Mouse (Mus musculus) heart, embryonic 11.5 days (tissue): Measurements from ENCODE around the gene Apc2. TPM values are rescaled to one million over a fixed set of nuclear protein-coding genes. Genes with fewer than 3 reads are reported as not detected.

ENCODE experiments used
- ATAC-seq: fragments of 200-750 bp; cut with Nextera tagmentation; replicated peaks from 2 replicates; pipeline ENCODE4 v1.8.0; 2017; ENCODE audit warnings: moderate library complexity; ENCODE audit not compliant: insufficient number of reproducible peaks, low FRiP score, low TSS enrichment
- H3K27ac ChIP-seq: fragments of 300-500 bp; sonication (generic); 2 replicates; pipeline ENCODE4 v1.5.1; 2014; ENCODE audit warnings: mild to moderate bottlenecking, low read depth, low read length
- H3K27me3 ChIP-seq: fragments of 300-500 bp; sonication (generic); 2 replicates; pipeline ENCODE4 v1.6.1; 2014; ENCODE audit warnings: mild to moderate bottlenecking, low read length, mixed read lengths; ENCODE audit not compliant: control insufficient read depth, insufficient read depth
- H3K36me3 ChIP-seq: fragments of 300-500 bp; sonication (generic); 2 replicates; pipeline ENCODE4 v1.6.1; 2014; ENCODE audit warnings: mild to moderate bottlenecking, low read length, moderate library complexity, mixed read lengths; ENCODE audit not compliant: control insufficient read depth, insufficient read depth
- H3K4me1 ChIP-seq: fragments of 300-500 bp; sonication (generic); 2 replicates; pipeline ENCODE4 v1.6.1; 2014; ENCODE audit warnings: low read length; ENCODE audit not compliant: control insufficient read depth, insufficient read depth
- H3K4me2 ChIP-seq: fragments of 300-500 bp; sonication (generic); 2 replicates; pipeline ENCODE4 v1.6.1; 2014; ENCODE audit warnings: mild to moderate bottlenecking, moderate library complexity
- H3K4me3 ChIP-seq: fragments of 300-500 bp; sonication (generic); 2 replicates; pipeline ENCODE4 v1.5.1; 2014; ENCODE audit warnings: low read depth, low read length
- H3K9ac ChIP-seq: fragments of 300-500 bp; sonication (generic); 2 replicates; pipeline ENCODE4 v1.6.1; 2014; ENCODE audit warnings: mild to moderate bottlenecking, low read depth, low read length, moderate library complexity
- H3K9me3 ChIP-seq: fragments of 300-500 bp; sonication (generic); replicated peaks from 2 replicates; pipeline ENCODE4 v1.6.1; 2016; ENCODE audit warnings: low read length; ENCODE audit not compliant: control insufficient read depth
- WGBS: fragments of 180-500 bp; shearing (Covaris S2); extraction: QIAGEN DNeasy Blood & Tissue Kit; methylation state at CpG from one replicate; pipeline ENCODE4 v1.1.7; 2014; ENCODE audit not compliant: insufficient replicate concordance; 5-methylcytosine and 5-hydroxymethylcytosine counted together
- polyA plus RNA-seq: library from polyadenylated mRNA; unstranded; fragments of >200 nt; fragmentation: Nextera tagmentation; extraction: Ambion mirVana; gene quantifications from 2 replicates; pipeline ENCODE4 v1.2.1, GENCODE M21; 2014

The Apc2 gene
- polyA plus RNA-seq, 1 experiment from 2014 or later, result 0.69 TPM

DNA sequence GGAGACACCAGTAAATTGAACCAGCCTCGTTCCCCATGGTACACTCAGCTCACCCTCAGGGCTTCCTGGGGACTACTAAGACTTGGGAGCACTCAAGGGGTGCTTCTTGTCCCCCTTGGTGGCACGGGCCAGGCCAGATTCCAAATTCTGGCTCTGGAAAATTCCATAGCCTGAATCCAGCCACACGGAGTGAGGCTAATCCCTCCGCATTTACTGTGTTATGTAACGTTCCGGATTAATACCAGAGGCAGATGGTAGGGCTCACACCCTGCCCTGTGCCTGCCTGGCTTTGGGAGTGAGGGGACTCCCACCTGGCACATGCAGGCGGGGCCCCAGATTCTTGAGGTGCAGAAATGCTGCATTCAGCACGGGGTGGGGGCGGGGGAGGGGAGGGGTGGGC, 59.7 kb downstream of the Apc2 start:
- H3K4me3 ChIP-seq, result no peak overlapping the region
- H3K27ac ChIP-seq, result no peak overlapping the region
- H3K27me3 ChIP-seq, result peaks cover 93% of the 10 kb centered on the region
- 11% methylated on average over 9 of the region's 9 CpGs for WGBS
- H3K4me2 ChIP-seq, result no peak overlapping the region
- no peaks in the 10 kb centered on the region for H3K9me3 ChIP-seq
- H3K4me1 ChIP-seq, result peaks cover 9% of the 10 kb centered on the region
- no peaks in the 10 kb centered on the region for H3K36me3 ChIP-seq
- ATAC-seq, result no peak
- no peak overlapping the region for H3K9ac ChIP-seq

GRCm38 (mm10) chr10:80356001-80356682, 60.4 kb downstream of the Apc2 start, which contains the start of gene Plk5:
Gene Plk5 (plus strand): TSS chr10:80356459.
- H3K4me3 ChIP-seq, result peak within 1 kb of the TSS; percentile 23
- H3K9me3 ChIP-seq, result no peaks in the 10 kb centered on the region
- peak within 1 kb of the TSS; percentile 56 for H3K4me2 ChIP-seq
- WGBS, result 2% methylated on average over 53 of the region's 53 CpGs
- no peak within 1 kb of the TSS for H3K27ac ChIP-seq
- peaks cover 9% of the 10 kb centered on the region for H3K4me1 ChIP-seq
- no peaks in the 10 kb centered on the region for H3K36me3 ChIP-seq
- no peak within 1 kb of the TSS for H3K9ac ChIP-seq
- ATAC-seq, result no peak
- peaks cover 92% of the 10 kb centered on the region for H3K27me3 ChIP-seq

DNA sequence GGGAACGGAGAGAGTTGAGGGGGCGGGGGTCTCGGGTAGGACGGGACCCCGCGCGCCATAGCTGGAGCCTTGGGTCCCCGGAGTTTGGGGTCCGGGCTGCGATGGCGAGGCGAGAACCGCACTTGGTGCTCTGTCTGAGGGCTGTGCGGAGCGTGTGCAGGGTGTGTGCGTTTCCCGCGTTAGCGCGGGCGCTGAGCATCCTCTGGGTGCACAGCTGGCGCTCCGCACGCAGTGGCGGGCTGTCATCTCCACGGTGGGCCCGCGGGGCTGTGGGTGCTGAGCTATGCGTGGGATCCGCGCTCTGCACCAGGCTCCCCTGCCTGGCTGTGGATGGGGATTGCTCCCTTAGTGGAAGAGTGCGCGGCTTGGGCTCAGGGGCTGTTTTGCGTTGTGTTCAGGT, 61.0 kb downstream of the Apc2 start:
- 2% methylated on average over 34 of the region's 34 CpGs for WGBS
- no peak overlapping the region for H3K9ac ChIP-seq

GRCm38 (mm10) chr10:80357336-80357735, 61.6 kb downstream of the Apc2 start:
- Histone ChIP-seq H3K9me3 (no peaks in the 10 kb centered on the region), H3K4me3 (no peak overlapping the region), H3K4me1 (peaks cover 9% of the 10 kb centered on the region), H3K36me3 (no peaks in the 10 kb centered on the region), H3K9ac (no peak overlapping the region), H3K27me3 (peaks cover 81% of the 10 kb centered on the region), H3K27ac (no peak overlapping the region), H3K4me2 (no peak overlapping the region)
- WGBS, result 36% methylated on average over 7 of the region's 7 CpGs
- no peak for ATAC-seq

More for the DNA sequence above, 61.0 kb downstream of the Apc2 start:
- peak overlapping the region; percentile 56 for H3K4me2 ChIP-seq
- H3K36me3 ChIP-seq, result no peaks in the 10 kb centered on the region
- ATAC-seq, result no peak
- H3K27me3 ChIP-seq, result peaks cover 87% of the 10 kb centered on the region
- H3K9me3 ChIP-seq, result no peaks in the 10 kb centered on the region
- H3K4me3 ChIP-seq, result peak overlapping the region; percentile 23
- H3K27ac ChIP-seq, result no peak overlapping the region
- peaks cover 9% of the 10 kb centered on the region for H3K4me1 ChIP-seq

DNA sequence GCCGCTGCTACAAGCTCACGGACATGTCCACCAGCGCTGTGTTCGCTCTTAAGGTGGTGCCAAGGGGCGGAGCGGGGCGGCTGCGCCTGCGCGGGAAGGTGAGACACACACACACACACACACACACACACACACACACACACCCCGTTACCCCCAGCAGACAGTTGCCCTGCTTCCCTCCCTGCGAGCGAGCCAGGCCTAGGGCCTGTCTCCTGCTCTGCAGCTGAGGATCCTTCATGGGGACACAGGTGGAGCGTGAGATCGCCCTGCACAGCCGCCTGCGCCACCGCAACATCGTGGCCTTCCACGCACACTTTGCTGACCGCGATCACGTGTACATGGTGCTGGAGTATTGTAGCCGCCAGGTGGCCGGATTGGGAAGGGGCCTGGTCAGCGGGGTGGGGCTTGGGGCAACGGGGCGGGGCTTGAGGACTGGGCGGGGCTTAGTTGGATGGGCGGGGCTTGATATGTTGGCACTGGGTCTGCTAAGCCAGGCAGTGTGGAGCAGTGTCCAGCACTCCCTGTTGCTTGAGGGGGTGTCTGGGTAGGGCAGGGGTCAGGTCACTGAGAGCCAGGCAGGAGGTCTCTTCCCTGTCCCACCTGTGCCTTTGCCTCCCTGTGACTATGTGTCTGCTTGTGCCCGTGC, 62.3 kb downstream of the Apc2 start:
- Histone ChIP-seq H3K9ac (no peak overlapping the region), H3K27ac (no peak overlapping the region), H3K36me3 (no peaks in the 10 kb centered on the region), H3K27me3 (peaks cover 77% of the 10 kb centered on the region), H3K4me3 (no peak overlapping the region), H3K9me3 (no peaks in the 10 kb centered on the region), H3K4me1 (peaks cover 9% of the 10 kb centered on the region), H3K4me2 (peak overlapping the region; percentile 4; the same call in 1 of the 2 replicates)
- 9% methylated on average over 25 of the region's 31 CpGs for WGBS
- no peak for ATAC-seq

GRCm38 (mm10) chr10:80363734-80364133, 68.0 kb downstream of the Apc2 start:
- Histone ChIP-seq H3K9ac (no peak overlapping the region), H3K4me3 (no peak overlapping the region), H3K9me3 (no peaks in the 10 kb centered on the region), H3K4me2 (no peak overlapping the region), H3K27me3 (peaks cover 44% of the 10 kb centered on the region), H3K36me3 (no peaks in the 10 kb centered on the region), H3K27ac (no peak overlapping the region), H3K4me1 (no peaks in the 10 kb centered on the region)
- WGBS, result 52% methylated on average over 6 of the region's 6 CpGs
- ATAC-seq, result no peak

DNA sequence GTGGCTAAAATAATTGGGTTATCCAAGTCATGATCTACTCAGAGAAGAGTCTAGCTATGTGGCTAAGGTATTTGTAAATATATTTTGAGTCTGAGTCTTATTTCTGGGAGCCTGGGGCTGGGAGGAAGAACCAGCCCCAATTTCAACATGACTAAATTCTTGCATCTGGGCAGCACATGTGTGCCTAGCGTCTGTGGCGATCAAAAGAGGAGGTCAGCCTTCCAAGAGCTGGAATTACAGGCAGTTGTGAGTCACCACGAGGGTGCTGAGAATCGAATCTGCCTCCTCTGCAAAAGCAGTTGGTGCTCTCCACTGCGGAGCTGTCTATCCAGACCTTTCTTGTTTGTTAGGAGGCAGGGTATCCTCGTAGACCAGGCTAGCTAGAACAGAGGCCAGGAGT, 70.0 kb downstream of the Apc2 start:
- H3K27ac ChIP-seq, result no peak overlapping the region
- WGBS, result 65% methylated on average over 6 of the region's 6 CpGs
- H3K27me3 ChIP-seq, result peaks cover 24% of the 10 kb centered on the region
- H3K4me2 ChIP-seq, result no peak overlapping the region
- H3K9ac ChIP-seq, result no peak overlapping the region
- ATAC-seq, result no peak
- H3K36me3 ChIP-seq, result no peaks in the 10 kb centered on the region
- no peaks in the 10 kb centered on the region for H3K9me3 ChIP-seq
- H3K4me1 ChIP-seq, result no peaks in the 10 kb centered on the region
- H3K4me3 ChIP-seq, result no peak overlapping the region
